Mouse (Mus musculus) E14TG2a.4 (cell line): ENCODE measurements around the gene Ptprn2.

Experiments
- CTCF ChIP-seq: conservative IDR thresholded peaks from 2 replicates; pipeline ENCODE4 v1.5.1; 2014; ENCODE audit warnings: low read length
- POU5F1 ChIP-seq: IDR thresholded peaks from 2 replicates; pipeline ENCODE4 v1.6.1; 2014; ENCODE audit warnings: low read length, borderline replicate concordance

DNA sequence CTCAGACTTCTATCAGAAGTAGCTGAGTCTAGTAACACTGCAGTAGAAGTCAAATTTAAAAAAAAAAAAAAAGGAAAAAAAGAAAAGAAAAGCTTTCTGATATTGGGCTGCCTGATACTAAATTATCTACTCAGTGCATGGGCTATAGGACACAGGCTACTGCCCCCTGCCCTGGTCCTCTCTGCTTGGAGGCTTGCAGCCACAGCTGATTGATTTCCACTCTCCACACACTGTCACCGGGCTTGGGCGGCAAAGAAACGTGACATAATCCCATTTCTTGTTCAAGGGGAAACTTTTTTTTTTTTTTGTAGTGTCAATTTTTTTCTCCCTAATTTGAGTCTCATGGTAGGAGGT lies 766.9 kb downstream of the Ptprn2 start:
- TF ChIP-seq CTCF (no peak), POU5F1 (no peak)
